Mouse (Mus musculus): ENCODE measurements around the gene Dnajb4.

- no peak for TF ChIP-seq GATA1 (IDR thresholded peaks at IDR 0.05; ENCODE audit: low read depth, low read length)
- TF ChIP-seq ZMIZ1 (IDR thresholded peaks at IDR 0.05; ENCODE audit: low read depth, low read length), result no peak
- no peak for TF ChIP-seq EP300 (IDR thresholded peaks at IDR 0.05; ENCODE audit: low read depth in 1 of 2, low read length in 2 of 2)
- no peak for TF ChIP-seq CTCF (IDR thresholded peaks at IDR 0.05 in 2 of 3, conservative IDR thresholded peaks at IDR 0.05 in 1 of 3; ENCODE audit: control insufficient read depth in 1 of 3, insufficient read depth in 1 of 3, low read depth in 2 of 3, low read length in 3 of 3, poor library complexity in 1 of 3, severe bottlenecking in 1 of 3)
- no peak for TF ChIP-seq POLR2A (IDR thresholded peaks at IDR 0.05; ENCODE audit: control insufficient read depth in 1 of 2, insufficient read depth in 1 of 2, low read depth in 1 of 2, low read length in 2 of 2, poor library complexity in 1 of 2)
- TF ChIP-seq MAX (IDR thresholded peaks at IDR 0.05; ENCODE audit: low read length), result no peak
- no peak for TF ChIP-seq E2F4 (IDR thresholded peaks at IDR 0.05; ENCODE audit: borderline replicate concordance, low read depth, low read length)
- no peak for TF ChIP-seq JUND (IDR thresholded peaks at IDR 0.05; ENCODE audit: low read depth, low read length)
- TF ChIP-seq TAL1 (IDR thresholded peaks at IDR 0.05; ENCODE audit: low read length), result no peak
- no peak for TF ChIP-seq MAZ (IDR thresholded peaks at IDR 0.05; ENCODE audit: low read depth, low read length)
- no peak for TF ChIP-seq CHD1 (IDR thresholded peaks at IDR 0.05; ENCODE audit: low read depth, low read length)
Measured at GRCm38 (mm10) chr3:152172322-152172935, 37.7 kb downstream of the Dnajb4 start.
